Mouse (Mus musculus): Measurements from ENCODE around the gene Nostrin.

DNA sequence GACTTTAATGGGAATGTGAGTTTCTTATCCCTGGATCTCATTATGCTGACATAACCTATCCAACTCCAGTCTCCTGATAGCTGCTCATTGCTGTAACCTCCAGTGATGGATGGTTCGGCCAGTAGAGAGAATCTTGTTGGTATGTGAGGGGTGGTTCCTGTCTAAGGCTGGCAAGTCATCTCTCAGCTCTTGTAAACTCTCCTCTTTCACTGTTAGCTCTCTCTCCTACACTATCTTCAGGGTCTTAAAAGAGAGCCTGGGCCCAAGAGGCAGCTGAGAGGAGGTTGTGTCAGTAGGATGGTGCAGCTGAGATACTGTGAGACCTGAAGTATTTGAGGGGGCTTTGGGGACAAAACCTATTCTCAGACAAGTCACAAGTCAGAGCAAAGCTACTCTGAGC lies 1.4 kb upstream of the Nostrin start:
- TF ChIP-seq POLR2A (IDR thresholded peaks at IDR 0.05; ENCODE audit: borderline replicate concordance, insufficient read depth, low read length) (no peak), CTCF (IDR thresholded peaks at IDR 0.05; ENCODE audit: borderline replicate concordance, insufficient read depth, low read depth, low read length) (no peak)

Data from cerebellum, adult 2 months (tissue).